Mouse (Mus musculus): Measurements from ENCODE around the gene Tmem210. TPM values are rescaled to one million over a fixed set of nuclear protein-coding genes. Genes with fewer than 3 reads are reported as not detected.

Tmem210 gene
- polyA plus RNA-seq, 1 experiment: not detected

DNA sequence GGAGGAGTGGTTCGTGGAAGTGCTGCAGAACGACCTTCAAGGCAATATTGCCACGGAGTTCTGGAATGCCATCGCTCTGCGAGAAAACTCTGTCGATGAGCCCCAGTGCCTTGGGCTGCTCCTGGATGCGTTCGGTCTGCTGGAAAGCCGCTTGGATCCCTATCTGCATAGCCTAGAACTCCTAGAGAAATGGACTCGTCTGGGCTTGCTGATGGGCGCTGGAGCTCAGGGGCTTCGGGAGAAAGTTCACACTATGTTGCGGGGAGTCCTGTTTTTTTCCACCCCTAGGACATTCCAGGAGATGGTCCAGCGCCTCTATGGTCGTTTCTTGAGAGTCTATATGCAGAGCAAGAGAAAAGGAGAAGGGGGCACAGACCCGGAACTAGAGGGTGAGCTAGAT is 14.9 kb upstream of the Tmem210 start:
- H3K4me1 ChIP-seq (ENCODE audit: control insufficient read depth, insufficient read depth, low read length): peaks cover 10% of the 10 kb centered on the region; the same call in 1 of the 2 replicates
- H3K27ac ChIP-seq (ENCODE audit: insufficient read depth, low read depth, low read length): no peak overlapping the region
- H3K36me3 ChIP-seq (ENCODE audit: control insufficient read depth, insufficient read depth, low read length): no peaks in the 10 kb centered on the region; the same call in 1 of the 2 replicates
- H3K4me3 ChIP-seq (ENCODE audit: insufficient read depth, low read depth, low read length): peak overlapping the region; percentile 85
- TF ChIP-seq CTCF (conservative IDR thresholded peaks at IDR 0.05; ENCODE audit: insufficient read depth, insufficient read length, low read depth, low read length): no peak
- TF ChIP-seq POLR2A (IDR thresholded peaks at IDR 0.05; ENCODE audit: low read depth, low read length): no peak
- H3K27me3 ChIP-seq (replicated peaks; ENCODE audit: control insufficient read depth, insufficient read depth, low read length): no peaks in the 10 kb centered on the region
- no peak for DNase-seq
- WGBS: 26% methylated on average over 16 of the region's 16 CpGs

DNA sequence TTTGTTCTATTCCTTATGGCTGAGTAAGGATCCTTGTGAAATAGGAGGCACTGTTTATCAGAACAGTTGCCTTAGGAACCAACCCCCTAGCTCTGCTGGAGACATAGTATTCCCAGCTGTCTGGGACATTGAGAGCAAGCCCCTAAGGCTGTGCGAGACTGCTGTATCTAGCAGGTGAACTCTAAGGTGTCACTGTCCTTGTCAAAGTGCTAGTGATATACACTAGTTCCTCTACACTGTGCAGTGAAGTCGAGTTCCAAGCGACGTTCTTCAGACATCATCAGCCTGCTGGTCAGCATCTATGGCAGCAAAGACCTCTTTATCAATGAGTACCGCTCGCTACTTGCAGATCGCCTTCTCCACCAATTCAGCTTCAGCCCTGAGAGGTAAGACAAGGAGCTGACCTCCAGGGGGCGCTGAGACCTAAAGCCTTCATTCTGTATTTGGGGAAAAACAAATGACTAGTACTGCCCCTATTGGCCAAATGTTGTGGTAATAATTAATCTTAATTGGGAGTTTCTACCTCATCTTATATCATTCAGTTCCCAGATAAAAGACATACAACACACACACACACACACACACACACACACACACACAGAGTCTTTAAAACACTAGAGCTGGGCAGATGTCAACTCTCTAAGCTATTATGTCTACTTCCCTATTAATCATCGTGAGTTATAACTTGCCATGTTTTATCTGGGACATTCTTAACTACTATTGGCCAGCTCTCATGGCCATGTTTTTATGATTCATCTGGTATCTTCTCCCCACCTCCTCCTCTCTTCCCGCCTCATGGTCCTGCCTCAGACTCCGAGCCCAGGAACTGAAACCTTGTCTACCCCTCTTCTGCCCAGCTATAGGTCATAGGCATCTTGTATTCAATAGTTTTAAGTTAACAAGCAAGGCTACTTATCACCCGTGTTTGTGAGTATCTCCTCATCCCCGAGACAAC is 8.7 kb upstream of the Tmem210 start:
- Histone ChIP-seq H3K36me3 (ENCODE audit: control insufficient read depth, insufficient read depth, low read length) (peaks cover 3% of the 10 kb centered on the region), H3K27me3 (replicated peaks; ENCODE audit: control insufficient read depth, insufficient read depth, low read length) (no peaks in the 10 kb centered on the region), H3K4me3 (ENCODE audit: insufficient read depth, low read depth, low read length) (no peak overlapping the region), H3K4me1 (ENCODE audit: control insufficient read depth, insufficient read depth, low read length) (no peaks in the 10 kb centered on the region), H3K27ac (ENCODE audit: insufficient read depth, low read depth, low read length) (no peak overlapping the region)
- TF ChIP-seq CTCF (conservative IDR thresholded peaks at IDR 0.05; ENCODE audit: insufficient read depth, insufficient read length, low read depth, low read length) (peak; percentile 84), POLR2A (IDR thresholded peaks at IDR 0.05; ENCODE audit: low read depth, low read length) (no peak)
- peak; percentile 87 for DNase-seq
- WGBS: 62% methylated on average over 13 of the region's 13 CpGs

DNA sequence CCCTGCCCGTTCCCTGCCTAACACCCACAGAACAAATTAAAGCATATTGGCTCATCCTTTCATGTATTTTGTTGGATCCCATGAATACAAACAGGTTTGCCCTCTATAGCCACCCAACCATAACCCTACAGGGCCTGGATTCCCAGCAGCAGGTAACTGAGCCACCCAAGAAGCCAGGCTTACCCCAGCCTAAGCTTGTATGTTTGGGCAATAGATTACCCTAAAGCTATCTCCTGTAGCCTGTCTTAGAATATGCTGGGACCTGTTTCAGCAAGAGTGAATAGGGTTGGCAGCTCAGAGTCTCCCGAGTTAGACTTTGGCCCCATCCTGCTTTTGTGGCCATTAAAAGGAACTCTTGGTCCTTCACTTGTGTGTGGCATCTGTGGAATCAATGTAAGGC is 2.4 kb upstream of the Tmem210 start:
- H3K4me1 ChIP-seq (ENCODE audit: control insufficient read depth, insufficient read depth, low read length): peaks cover 8% of the 10 kb centered on the region
- H3K27me3 ChIP-seq (replicated peaks; ENCODE audit: control insufficient read depth, insufficient read depth, low read length): no peaks in the 10 kb centered on the region
- no peaks in the 10 kb centered on the region; the same call in 1 of the 2 replicates for H3K36me3 ChIP-seq (ENCODE audit: control insufficient read depth, insufficient read depth, low read length)
- 76% methylated on average over 2 of the region's 2 CpGs for WGBS
- H3K4me3 ChIP-seq (ENCODE audit: insufficient read depth, low read depth, low read length): no peak overlapping the region
- DNase-seq: peak; percentile 27
- no peak for TF ChIP-seq CTCF (conservative IDR thresholded peaks at IDR 0.05; ENCODE audit: insufficient read depth, insufficient read length, low read depth, low read length)
- TF ChIP-seq POLR2A (IDR thresholded peaks at IDR 0.05; ENCODE audit: low read depth, low read length): no peak
- no peak overlapping the region for H3K27ac ChIP-seq (ENCODE audit: insufficient read depth, low read depth, low read length)

DNA sequence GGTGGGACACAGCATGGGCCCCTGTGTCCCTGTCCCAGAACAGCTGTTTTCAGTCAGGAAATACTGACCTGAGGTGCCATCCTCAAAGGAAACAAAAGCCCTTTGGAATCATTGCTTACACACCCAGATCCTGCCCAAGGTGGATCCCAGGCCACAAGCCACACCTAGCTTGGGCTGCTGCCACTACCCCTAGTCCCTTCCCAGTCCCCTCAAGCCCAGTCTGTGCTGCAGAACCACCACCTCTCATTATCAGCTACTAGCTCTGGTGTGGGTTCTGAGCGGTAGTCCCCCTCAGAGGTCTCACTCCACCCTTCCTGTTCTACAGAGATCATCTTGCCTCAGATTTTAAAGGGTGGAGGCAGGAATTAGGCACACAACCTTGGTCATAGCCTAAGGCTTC is 1.6 kb upstream of the Tmem210 start:
- Histone ChIP-seq H3K4me1 (ENCODE audit: control insufficient read depth, insufficient read depth, low read length) (peaks cover 8% of the 10 kb centered on the region), H3K27ac (ENCODE audit: insufficient read depth, low read depth, low read length) (peak overlapping the region; percentile 69), H3K4me3 (ENCODE audit: insufficient read depth, low read depth, low read length) (no peak overlapping the region), H3K36me3 (ENCODE audit: control insufficient read depth, insufficient read depth, low read length) (no peaks in the 10 kb centered on the region; the same call in 1 of the 2 replicates), H3K27me3 (replicated peaks; ENCODE audit: control insufficient read depth, insufficient read depth, low read length) (no peaks in the 10 kb centered on the region)
- DNase-seq: no peak
- no peak for TF ChIP-seq CTCF (conservative IDR thresholded peaks at IDR 0.05; ENCODE audit: insufficient read depth, insufficient read length, low read depth, low read length)
- no peak for TF ChIP-seq POLR2A (IDR thresholded peaks at IDR 0.05; ENCODE audit: low read depth, low read length)
- 74% methylated on average over 1 of the region's 1 CpGs for WGBS

DNA sequence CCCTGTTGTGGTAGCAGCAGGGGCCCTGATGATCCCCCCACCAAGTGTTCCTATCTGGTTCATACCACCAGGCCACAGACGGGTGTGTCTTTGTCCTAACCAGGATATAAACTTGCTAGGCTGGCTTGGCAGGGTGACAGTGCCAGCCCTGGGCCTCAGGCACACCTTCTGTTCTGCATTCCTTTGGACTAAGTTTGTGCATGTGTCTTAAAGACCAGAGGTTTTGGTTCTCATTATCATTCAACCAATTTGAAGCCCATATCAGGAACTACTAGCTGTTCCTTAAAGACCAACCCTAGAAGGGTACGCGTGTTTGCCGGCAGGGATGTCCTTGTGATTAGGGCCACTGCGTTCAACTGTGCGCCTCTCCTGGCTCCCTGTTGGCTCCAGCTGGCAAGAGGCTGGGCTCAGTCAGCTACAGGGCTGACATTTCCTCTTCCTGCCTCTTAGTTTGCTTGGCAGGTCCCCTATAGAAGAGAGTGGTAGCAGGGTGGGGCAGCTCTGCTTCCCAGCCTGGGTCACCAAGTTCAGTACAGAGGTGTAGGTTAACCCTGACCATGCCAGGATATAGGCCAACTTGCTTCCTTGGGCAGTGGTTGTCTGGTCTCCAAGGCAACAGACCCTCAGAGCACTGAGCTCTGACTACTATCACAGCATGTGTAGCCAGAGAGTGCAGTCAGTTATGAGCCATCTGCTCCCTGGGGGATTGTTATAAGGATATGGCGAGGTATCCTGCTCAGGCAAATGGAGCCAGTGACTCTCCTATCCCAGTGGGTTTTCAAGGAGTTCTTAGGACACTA is 908 bp upstream of the Tmem210 start:
- Histone ChIP-seq H3K4me1 (ENCODE audit: control insufficient read depth, insufficient read depth, low read length) (peaks cover 8% of the 10 kb centered on the region), H3K36me3 (ENCODE audit: control insufficient read depth, insufficient read depth, low read length) (no peaks in the 10 kb centered on the region; the same call in 1 of the 2 replicates), H3K27ac (ENCODE audit: insufficient read depth, low read depth, low read length) (peak overlapping the region; percentile 69), H3K4me3 (ENCODE audit: insufficient read depth, low read depth, low read length) (no peak overlapping the region), H3K27me3 (replicated peaks; ENCODE audit: control insufficient read depth, insufficient read depth, low read length) (no peaks in the 10 kb centered on the region; the same call in 1 of the 2 replicates)
- TF ChIP-seq POLR2A (IDR thresholded peaks at IDR 0.05; ENCODE audit: low read depth, low read length) (no peak), CTCF (conservative IDR thresholded peaks at IDR 0.05; ENCODE audit: insufficient read depth, insufficient read length, low read depth, low read length) (no peak)
- peak; percentile 60 for DNase-seq
- WGBS: 27% methylated on average over 7 of the region's 7 CpGs

DNA sequence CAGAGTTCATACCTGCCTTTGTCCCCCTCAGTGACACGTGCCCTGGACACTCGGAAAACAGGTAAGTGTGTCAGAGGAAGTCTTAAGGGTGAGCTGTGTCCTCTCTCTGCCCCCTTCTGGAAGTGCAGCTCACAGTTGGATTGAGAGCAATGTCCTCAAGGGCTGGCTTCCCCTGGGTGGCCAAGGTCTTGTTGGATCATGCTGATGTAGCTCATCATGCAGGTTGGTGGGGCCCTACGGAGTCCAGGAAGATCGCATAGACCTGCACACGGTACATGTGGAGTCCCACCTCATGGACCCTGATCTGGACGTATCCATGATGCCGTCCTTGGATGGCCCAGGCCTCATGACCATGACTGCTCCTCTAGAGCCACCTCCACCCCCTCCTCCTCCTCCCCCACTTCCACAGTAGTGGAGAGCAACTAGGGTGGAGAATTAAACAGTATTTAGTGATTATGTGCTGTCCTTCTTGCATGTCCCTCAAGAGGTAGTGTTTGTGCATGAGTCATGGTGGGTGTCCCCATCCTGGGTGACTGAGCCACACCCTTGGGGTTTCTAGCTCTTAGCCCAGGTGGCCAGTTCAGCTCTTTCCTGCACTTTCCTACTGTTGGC is 895 bp downstream of the Tmem210 start:
- Histone ChIP-seq H3K4me1 (ENCODE audit: control insufficient read depth, insufficient read depth, low read length) (peaks cover 8% of the 10 kb centered on the region), H3K36me3 (ENCODE audit: control insufficient read depth, insufficient read depth, low read length) (no peaks in the 10 kb centered on the region), H3K4me3 (ENCODE audit: insufficient read depth, low read depth, low read length) (no peak overlapping the region), H3K27ac (ENCODE audit: insufficient read depth, low read depth, low read length) (no peak overlapping the region), H3K27me3 (replicated peaks; ENCODE audit: control insufficient read depth, insufficient read depth, low read length) (no peaks in the 10 kb centered on the region; the same call in 1 of the 2 replicates)
- WGBS: 91% methylated on average over 7 of the region's 7 CpGs
- DNase-seq: no peak
- TF ChIP-seq POLR2A (IDR thresholded peaks at IDR 0.05; ENCODE audit: low read depth, low read length) (no peak), CTCF (conservative IDR thresholded peaks at IDR 0.05; ENCODE audit: insufficient read depth, insufficient read length, low read depth, low read length) (no peak)
